Mouse (Mus musculus) liver, adult 2 months (tissue): ENCODE measurements at regions not wholly inside any gene's neighbourhood (a gene's known extent, or its start where the extent isn't known, plus 50 kb on each side); places are given as distances from the start of the nearest gene placed in this dataset.

ENCODE experiments used
- CTCF ChIP-seq: fragments of 200-500 bp; IDR thresholded peaks from 2 replicates; pipeline ENCODE4 v1.5.1; 2011; ENCODE audit warnings: low read depth, low read length, control low read depth
- POLR2A ChIP-seq: fragments of 200-500 bp; IDR thresholded peaks from 2 replicates; pipeline ENCODE4 v1.6.1; 2011; ENCODE audit warnings: low read length, control low read depth; ENCODE audit not compliant: insufficient read depth; ENCODE audit errors: extremely low read depth

- TF ChIP-seq CTCF: no peak
- TF ChIP-seq POLR2A: no peak
Observed at GRCm38 (mm10) chr11:44173196-44173595, 226.7 kb upstream of the Il12b start.
